Mouse (Mus musculus) megakaryocyte, embryonic 14.5 days (primary cell): Measurements from ENCODE around the gene Ccdc126.

Experiments
- FLI1 ChIP-seq: IDR thresholded peaks from 2 replicates; pipeline ENCODE4 v1.6.1; 2012; ENCODE audit warnings: low read length, inconsistent platforms, mixed read lengths
- GATA1 ChIP-seq: IDR thresholded peaks from 3 replicates; pipeline ENCODE4 v1.6.1; 2012; ENCODE audit warnings: mixed read lengths, low read length, inconsistent platforms, borderline replicate concordance

GRCm38 (mm10) chr6:49354613-49355012 lies 35.5 kb downstream of the Ccdc126 start:
- TF ChIP-seq FLI1: no peak
- no peak for TF ChIP-seq GATA1
